Mouse (Mus musculus) embryonic facial prominence, embryonic 10.5 days (tissue): ENCODE data around the gene Spata4. TPM values are rescaled to one million over a fixed set of nuclear protein-coding genes. Genes with fewer than 3 reads are reported as not detected.
"Not testable (repeated sequence)": the region's sequence is repeated elsewhere in the genome, so short reads cannot be mapped to it uniquely, and the experiment has no call there.

ENCODE experiments used
- DNase-seq: peaks from one replicate; pipeline ENCODE4 v3.0.0-alpha.2; 2017; ENCODE audit warnings: low spot score
- H3K27ac ChIP-seq: fragments of 300-500 bp; sonication (generic); replicated peaks from 2 replicates; pipeline ENCODE4 v1.5.1; 2016; ENCODE audit warnings: mild to moderate bottlenecking
- H3K27me3 ChIP-seq: fragments of 300-500 bp; sonication (generic); replicated peaks from 2 replicates; pipeline ENCODE4 v1.6.1; 2016; ENCODE audit warnings: low read depth, mild to moderate bottlenecking; ENCODE audit not compliant: poor library complexity, severe bottlenecking
- H3K36me3 ChIP-seq: fragments of 300-500 bp; sonication (generic); replicated peaks from 2 replicates; pipeline ENCODE4 v1.6.1; 2016; ENCODE audit warnings: mild to moderate bottlenecking, moderate library complexity
- H3K4me1 ChIP-seq: fragments of 300-500 bp; sonication (generic); 2 replicates; pipeline ENCODE4 v1.6.1; 2016
- H3K4me3 ChIP-seq: fragments of 300-500 bp; sonication (generic); 2 replicates; pipeline ENCODE4 v1.5.1; 2016; ENCODE audit warnings: mild to moderate bottlenecking, moderate library complexity
- H3K9me3 ChIP-seq: fragments of 300-500 bp; sonication (generic); 2 replicates; pipeline ENCODE4 v1.6.1; 2016; ENCODE audit warnings: mild to moderate bottlenecking
- WGBS: fragments of 180-500 bp; shearing (Covaris S2); methylation state at CpG from one replicate; pipeline ENCODE4 v1.1.7; 2016; 5-methylcytosine and 5-hydroxymethylcytosine counted together
- polyA plus RNA-seq: library from polyadenylated mRNA; unstranded; fragments of >200 nt; fragmentation: Nextera tagmentation; extraction: Ambion mirVana; gene quantifications from 2 replicates; pipeline ENCODE4 v1.2.1, GENCODE M21; 2016

Spata4 gene
- polyA plus RNA-seq, 1 experiment from 2014 or later = not detected

- peaks cover 7% of the 10 kb centered on the region for H3K4me1 ChIP-seq
Measured at GRCm38 (mm10) chr8:54597386-54597785, 3.2 kb upstream of the Spata4 start.

GRCm38 (mm10) chr8:54603440-54603839, 2.9 kb downstream of the Spata4 start:
- Histone ChIP-seq H3K4me1 (peaks cover 7% of the 10 kb centered on the region), H3K27me3 (no peaks in the 10 kb centered on the region), H3K4me3 (no peak overlapping the region), H3K36me3 (no peaks in the 10 kb centered on the region), H3K27ac (no peak overlapping the region), H3K9me3 (no peaks in the 10 kb centered on the region)
- WGBS = 76% methylated on average over 4 of the region's 4 CpGs
- DNase-seq = no peak

More at GRCm38 (mm10) chr8:54597386-54597785, 3.2 kb upstream of the Spata4 start:
- Histone ChIP-seq H3K4me3 (no peak overlapping the region), H3K27ac (no peak overlapping the region), H3K27me3 (no peaks in the 10 kb centered on the region), H3K36me3 (no peaks in the 10 kb centered on the region), H3K9me3 (no peaks in the 10 kb centered on the region)
- no peak for DNase-seq
- WGBS = 89% methylated on average over 2 of the region's 2 CpGs

DNA sequence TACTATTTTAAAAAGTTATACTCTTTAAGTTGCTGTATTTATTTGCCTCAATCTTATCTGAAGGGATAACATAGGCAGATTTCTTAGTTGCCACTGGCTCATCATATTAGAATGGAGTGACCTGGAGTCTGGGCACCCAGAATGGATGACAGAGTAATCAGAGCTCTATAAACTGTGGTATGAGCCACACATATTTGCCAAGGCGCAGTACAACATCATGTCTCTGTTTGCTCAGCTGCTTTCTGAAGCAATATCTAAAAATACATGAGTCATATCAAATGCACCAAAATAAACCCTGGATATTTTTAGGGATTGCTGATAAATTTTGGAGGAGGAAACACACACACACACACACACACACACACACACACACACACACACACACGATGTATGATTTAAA, 8.8 kb downstream of the Spata4 start:
- Histone ChIP-seq H3K27me3 (no peaks in the 10 kb centered on the region), H3K36me3 (no peaks in the 10 kb centered on the region), H3K27ac (no peak overlapping the region), H3K4me3 (no peak overlapping the region), H3K9me3 (no peaks in the 10 kb centered on the region), H3K4me1 (no peaks in the 10 kb centered on the region)
- DNase-seq = no peak
- 91% methylated on average over 2 of the region's 2 CpGs for WGBS

GRCm38 (mm10) chr8:54610238-54610637, 9.7 kb downstream of the Spata4 start:
- H3K4me3 ChIP-seq = no peak overlapping the region
- H3K9me3 ChIP-seq = no peaks in the 10 kb centered on the region
- H3K27me3 ChIP-seq = no peaks in the 10 kb centered on the region
- no peaks in the 10 kb centered on the region for H3K36me3 ChIP-seq
- H3K4me1 ChIP-seq = no peaks in the 10 kb centered on the region
- H3K27ac ChIP-seq = no peak overlapping the region
- no peak for DNase-seq
- 73% methylated on average over 4 of the region's 4 CpGs for WGBS

GRCm38 (mm10) chr8:54616710-54617109, 16.1 kb downstream of the Spata4 start:
- not testable (repeated sequence) for H3K36me3 ChIP-seq, H3K9me3 ChIP-seq, H3K27ac ChIP-seq, H3K4me1 ChIP-seq, H3K27me3 ChIP-seq, DNase-seq, H3K4me3 ChIP-seq
- 86% methylated on average over 17 of the region's 17 CpGs for WGBS

- Histone ChIP-seq H3K27ac (no peak overlapping the region), H3K36me3 (no peaks in the 10 kb centered on the region), H3K4me1 (no peaks in the 10 kb centered on the region), H3K4me3 (no peak overlapping the region), H3K27me3 (no peaks in the 10 kb centered on the region), H3K9me3 (no peaks in the 10 kb centered on the region)
- DNase-seq = no peak
- WGBS = 77% methylated on average over 4 of the region's 4 CpGs
Measured at GRCm38 (mm10) chr8:54638634-54639033, 38.1 kb downstream of the Spata4 start.

Other genes starting within 250 kb of the Spata4 start
- gene Asb5, start 71.2 kb upstream of the Spata4 start, polyA plus RNA-seq = 4.8 and 7.1 TPM in 2 replicates
- 87.2 and 88.3 TPM in 2 replicates for gene Spcs3, start 70.8 kb upstream of the Spata4 start, polyA plus RNA-seq